Mouse (Mus musculus): ENCODE results near the gene Olfr331. TPM values are rescaled to one million over a fixed set of nuclear protein-coding genes. Genes with fewer than 3 reads are reported as not detected.
"Not testable (repeated sequence)": the region's sequence is repeated elsewhere in the genome, so short reads cannot be mapped to it uniquely, and the experiment has no call there.

Olfr331 gene
- not detected in 2 replicates for polyA plus RNA-seq (2015; fragmentation: Nextera tagmentation; extraction: Ambion mirVana)

GRCm38 (mm10) chr11:58502472-58502871 lies at the start of gene Olfr331:
Olfr331 (minus strand) TSS chr11:58502572.
- H3K27me3 ChIP-seq (replicated peaks; ENCODE audit: control insufficient read depth, insufficient read depth, low read length); H3K36me3 ChIP-seq (ENCODE audit: control insufficient read depth, insufficient read depth, low read length); H3K4me2 ChIP-seq (ENCODE audit: low read length); H3K9me3 ChIP-seq (ENCODE audit: control insufficient read depth, low read length); H3K27ac ChIP-seq (ENCODE audit: low read depth, low read length); H3K9ac ChIP-seq (ENCODE audit: low read depth, low read length); H3K4me3 ChIP-seq (ENCODE audit: low read length); ATAC-seq; H3K4me1 ChIP-seq (ENCODE audit: control insufficient read depth, insufficient read depth, low read depth, low read length): not testable (repeated sequence)

- 84% methylated on average over 5 of the region's 5 CpGs for WGBS
- no peak within 1 kb of the TSS for H3K27ac ChIP-seq (ENCODE audit: low read depth, low read length)
- no peaks in the 10 kb centered on the region for H3K27me3 ChIP-seq (replicated peaks; ENCODE audit: control insufficient read depth, insufficient read depth, low read length)
- H3K9ac ChIP-seq (ENCODE audit: low read depth, low read length), result no peak within 1 kb of the TSS
- H3K4me3 ChIP-seq (ENCODE audit: low read length), result no peak within 1 kb of the TSS
- no peaks in the 10 kb centered on the region for H3K4me1 ChIP-seq (ENCODE audit: control insufficient read depth, insufficient read depth, low read depth, low read length)
- no peak within 1 kb of the TSS for H3K4me2 ChIP-seq (ENCODE audit: low read length)
- ATAC-seq, result no peak
- no peaks in the 10 kb centered on the region for H3K9me3 ChIP-seq (ENCODE audit: control insufficient read depth, low read length)
- no peaks in the 10 kb centered on the region for H3K36me3 ChIP-seq (ENCODE audit: control insufficient read depth, insufficient read depth, low read length)
Observed at GRCm38 (mm10) chr11:58546322-58546721, 44.0 kb upstream of the Olfr331 start, which contains the start of gene Olfr329-ps. Olfr329-ps (minus strand) TSS chr11:58546422.

GRCm38 (mm10) chr11:58534736-58535135 lies 32.4 kb upstream of the Olfr331 start, which contains the start of gene Olfr330:
Olfr330 (minus strand) TSS chr11:58534836.
- not testable (repeated sequence) for H3K27ac ChIP-seq (ENCODE audit: low read depth, low read length); H3K36me3 ChIP-seq (ENCODE audit: control insufficient read depth, insufficient read depth, low read length); H3K4me2 ChIP-seq (ENCODE audit: low read length); H3K4me3 ChIP-seq (ENCODE audit: low read length); H3K9me3 ChIP-seq (ENCODE audit: control insufficient read depth, low read length); H3K9ac ChIP-seq (ENCODE audit: low read depth, low read length); H3K4me1 ChIP-seq (ENCODE audit: control insufficient read depth, insufficient read depth, low read depth, low read length); ATAC-seq; H3K27me3 ChIP-seq (replicated peaks; ENCODE audit: control insufficient read depth, insufficient read depth, low read length)

GRCm38 (mm10) chr11:58519756-58520155 lies 17.4 kb upstream of the Olfr331 start:
- H3K4me3 ChIP-seq (ENCODE audit: low read length); H3K36me3 ChIP-seq (ENCODE audit: control insufficient read depth, insufficient read depth, low read length); ATAC-seq; H3K27ac ChIP-seq (ENCODE audit: low read depth, low read length); H3K9ac ChIP-seq (ENCODE audit: low read depth, low read length); H3K4me2 ChIP-seq (ENCODE audit: low read length); H3K9me3 ChIP-seq (ENCODE audit: control insufficient read depth, low read length); H3K4me1 ChIP-seq (ENCODE audit: control insufficient read depth, insufficient read depth, low read depth, low read length); H3K27me3 ChIP-seq (replicated peaks; ENCODE audit: control insufficient read depth, insufficient read depth, low read length): not testable (repeated sequence)
- WGBS, result 93% methylated on average over 6 of the region's 9 CpGs

GRCm38 (mm10) chr11:58518916-58519315 lies 16.5 kb upstream of the Olfr331 start:
- not testable (repeated sequence) for H3K9me3 ChIP-seq (ENCODE audit: control insufficient read depth, low read length); H3K27ac ChIP-seq (ENCODE audit: low read depth, low read length); H3K4me1 ChIP-seq (ENCODE audit: control insufficient read depth, insufficient read depth, low read depth, low read length); H3K4me2 ChIP-seq (ENCODE audit: low read length); H3K27me3 ChIP-seq (replicated peaks; ENCODE audit: control insufficient read depth, insufficient read depth, low read length); ATAC-seq; H3K9ac ChIP-seq (ENCODE audit: low read depth, low read length); H3K36me3 ChIP-seq (ENCODE audit: control insufficient read depth, insufficient read depth, low read length); H3K4me3 ChIP-seq (ENCODE audit: low read length)
- 91% methylated on average over 16 of the region's 18 CpGs for WGBS

- not testable (repeated sequence) for H3K9ac ChIP-seq (ENCODE audit: low read depth, low read length); H3K9me3 ChIP-seq (ENCODE audit: control insufficient read depth, low read length); H3K4me3 ChIP-seq (ENCODE audit: low read length); H3K4me1 ChIP-seq (ENCODE audit: control insufficient read depth, insufficient read depth, low read depth, low read length); H3K27ac ChIP-seq (ENCODE audit: low read depth, low read length); H3K36me3 ChIP-seq (ENCODE audit: control insufficient read depth, insufficient read depth, low read length); H3K4me2 ChIP-seq (ENCODE audit: low read length); H3K27me3 ChIP-seq (replicated peaks; ENCODE audit: control insufficient read depth, insufficient read depth, low read length); ATAC-seq
- 87% methylated on average over 19 of the region's 19 CpGs for WGBS
Observed at GRCm38 (mm10) chr11:58509058-58509457, 6.7 kb upstream of the Olfr331 start.

GRCm38 (mm10) chr11:58499290-58499689 lies 3.1 kb downstream of the Olfr331 start:
- H3K9me3 ChIP-seq (ENCODE audit: control insufficient read depth, low read length), result no peaks in the 10 kb centered on the region
- no peaks in the 10 kb centered on the region for H3K4me1 ChIP-seq (ENCODE audit: control insufficient read depth, insufficient read depth, low read depth, low read length)
- H3K9ac ChIP-seq (ENCODE audit: low read depth, low read length), result no peak overlapping the region
- no peak overlapping the region for H3K4me3 ChIP-seq (ENCODE audit: low read length)
- H3K27ac ChIP-seq (ENCODE audit: low read depth, low read length), result no peak overlapping the region
- 51% methylated on average over 3 of the region's 3 CpGs for WGBS
- no peaks in the 10 kb centered on the region for H3K27me3 ChIP-seq (replicated peaks; ENCODE audit: control insufficient read depth, insufficient read depth, low read length)
- no peaks in the 10 kb centered on the region for H3K36me3 ChIP-seq (ENCODE audit: control insufficient read depth, insufficient read depth, low read length)
- H3K4me2 ChIP-seq (ENCODE audit: low read length), result no peak overlapping the region
- no peak for ATAC-seq

GRCm38 (mm10) chr11:58498761-58499160 lies 3.6 kb downstream of the Olfr331 start:
- H3K27me3 ChIP-seq (replicated peaks; ENCODE audit: control insufficient read depth, insufficient read depth, low read length), result no peaks in the 10 kb centered on the region
- H3K9ac ChIP-seq (ENCODE audit: low read depth, low read length), result no peak overlapping the region
- 83% methylated on average over 9 of the region's 9 CpGs for WGBS

GRCm38 (mm10) chr11:58492455-58492854 lies 9.9 kb downstream of the Olfr331 start, which contains the start of gene Olfr332:
Olfr332 (minus strand) TSS chr11:58492555.
- WGBS, result 66% methylated on average over 2 of the region's 2 CpGs
- no peaks in the 10 kb centered on the region for H3K4me1 ChIP-seq (ENCODE audit: control insufficient read depth, insufficient read depth, low read depth, low read length)
- H3K9me3 ChIP-seq (ENCODE audit: control insufficient read depth, low read length), result no peaks in the 10 kb centered on the region
- H3K36me3 ChIP-seq (ENCODE audit: control insufficient read depth, insufficient read depth, low read length), result no peaks in the 10 kb centered on the region
- H3K27ac ChIP-seq (ENCODE audit: low read depth, low read length), result no peak within 1 kb of the TSS
- no peak within 1 kb of the TSS for H3K9ac ChIP-seq (ENCODE audit: low read depth, low read length)
- H3K27me3 ChIP-seq (replicated peaks; ENCODE audit: control insufficient read depth, insufficient read depth, low read length), result no peaks in the 10 kb centered on the region
- no peak for ATAC-seq
- no peak within 1 kb of the TSS for H3K4me2 ChIP-seq (ENCODE audit: low read length)
- no peak within 1 kb of the TSS for H3K4me3 ChIP-seq (ENCODE audit: low read length)

More at GRCm38 (mm10) chr11:58498761-58499160, 3.6 kb downstream of the Olfr331 start:
- Histone ChIP-seq H3K4me2 (ENCODE audit: low read length) (no peak overlapping the region), H3K4me3 (ENCODE audit: low read length) (no peak overlapping the region), H3K36me3 (ENCODE audit: control insufficient read depth, insufficient read depth, low read length) (no peaks in the 10 kb centered on the region), H3K4me1 (ENCODE audit: control insufficient read depth, insufficient read depth, low read depth, low read length) (no peaks in the 10 kb centered on the region), H3K27ac (ENCODE audit: low read depth, low read length) (no peak overlapping the region), H3K9me3 (ENCODE audit: control insufficient read depth, low read length) (no peaks in the 10 kb centered on the region)
- no peak for ATAC-seq

- Histone ChIP-seq H3K4me2 (ENCODE audit: low read length) (no peak within 1 kb of the TSS), H3K9me3 (ENCODE audit: control insufficient read depth, low read length) (no peaks in the 10 kb centered on the region), H3K9ac (ENCODE audit: low read depth, low read length) (no peak within 1 kb of the TSS), H3K27ac (ENCODE audit: low read depth, low read length) (no peak within 1 kb of the TSS), H3K4me1 (ENCODE audit: control insufficient read depth, insufficient read depth, low read depth, low read length) (no peaks in the 10 kb centered on the region), H3K4me3 (ENCODE audit: low read length) (no peak within 1 kb of the TSS), H3K27me3 (replicated peaks; ENCODE audit: control insufficient read depth, insufficient read depth, low read length) (no peaks in the 10 kb centered on the region), H3K36me3 (ENCODE audit: control insufficient read depth, insufficient read depth, low read length) (no peaks in the 10 kb centered on the region)
- ATAC-seq, result no peak
Observed at GRCm38 (mm10) chr11:58462170-58462569, 40.2 kb downstream of the Olfr331 start, which contains the start of gene Olfr30. Olfr30 (minus strand) TSS chr11:58462270.
